Mouse (Mus musculus) stomach, postnatal 0 days (tissue): ENCODE results near the gene Rtl5. TPM values are rescaled to one million over a fixed set of nuclear protein-coding genes. Genes with fewer than 3 reads are reported as not detected.
"Not testable (repeated sequence)": the region's sequence is repeated elsewhere in the genome, so short reads cannot be mapped to it uniquely, and the experiment has no call there.

ENCODE experiments used
- ATAC-seq: fragments of 200-750 bp; cut with Nextera tagmentation; 2 replicates; pipeline ENCODE4 v1.8.0; 2017; ENCODE audit not compliant: low FRiP score, low TSS enrichment
- DNase-seq: peaks from one replicate; pipeline ENCODE4 v3.0.0-alpha.2; 2016; ENCODE audit warnings: low spot score
- H3K27ac ChIP-seq: fragments of 300-500 bp; sonication (generic); replicated peaks from 2 replicates; pipeline ENCODE4 v1.5.1; 2014; ENCODE audit warnings: mild to moderate bottlenecking, control low read depth
- H3K27me3 ChIP-seq: fragments of 300-500 bp; sonication (generic); 2 replicates; pipeline ENCODE4 v1.6.1; 2014; ENCODE audit warnings: low read length; ENCODE audit not compliant: control insufficient read depth, insufficient read depth
- H3K36me3 ChIP-seq: fragments of 300-500 bp; sonication (generic); 2 replicates; pipeline ENCODE4 v1.6.1; 2014; ENCODE audit warnings: low read length, mixed read lengths; ENCODE audit not compliant: control insufficient read depth, insufficient read depth
- H3K4me1 ChIP-seq: fragments of 300-500 bp; sonication (generic); replicated peaks from 2 replicates; pipeline ENCODE4 v1.6.1; 2014; ENCODE audit warnings: antibody characterized with exemption; ENCODE audit not compliant: control insufficient read depth, insufficient read depth
- H3K4me2 ChIP-seq: fragments of 300-500 bp; sonication (generic); replicated peaks from 2 replicates; pipeline ENCODE4 v1.6.1; 2014; ENCODE audit warnings: low read depth, mild to moderate bottlenecking, control low read depth, moderate library complexity
- H3K4me3 ChIP-seq: fragments of 300-500 bp; sonication (generic); 2 replicates; pipeline ENCODE4 v1.5.1; 2014; ENCODE audit warnings: low read depth, low read length, control low read depth
- H3K9ac ChIP-seq: fragments of 300-500 bp; sonication (generic); 2 replicates; pipeline ENCODE4 v1.6.1; 2014; ENCODE audit warnings: mild to moderate bottlenecking, low read length, control low read depth, mixed read lengths
- H3K9me3 ChIP-seq: fragments of 300-500 bp; sonication (generic); 2 replicates; pipeline ENCODE4 v1.6.1; 2016; ENCODE audit warnings: low read length; ENCODE audit not compliant: control insufficient read depth
- CTCF ChIP-seq: IDR thresholded peaks from 2 replicates; pipeline ENCODE4 v1.5.1; 2016; ENCODE audit warnings: antibody characterized with exemption, low read depth, mild to moderate bottlenecking, moderate library complexity
- EP300 ChIP-seq: optimal IDR thresholded peaks from 2 replicates; pipeline ENCODE3; 2016; ENCODE audit warnings: antibody characterized with exemption
- WGBS: fragments of 180-500 bp; shearing (Covaris S2); extraction: QIAGEN DNeasy Blood & Tissue Kit; methylation state at CpG from one replicate; pipeline ENCODE4 v1.1.7; 2014; 5-methylcytosine and 5-hydroxymethylcytosine counted together
- polyA plus RNA-seq: library from polyadenylated mRNA; unstranded; fragments of >200 nt; fragmentation: Nextera tagmentation; extraction: Ambion mirVana; gene quantifications from 2 replicates; pipeline ENCODE4 v1.2.1, GENCODE M21; 2015

Rtl5 gene
- polyA plus RNA-seq, result 0.56 and 0.64 TPM in 2 replicates

GRCm38 (mm10) chrX:102070591-102071471 lies at the start of gene Rtl5:
Gene Rtl5 (minus strand): TSS chrX:102071304.
- Histone ChIP-seq H3K36me3 (no peaks in the 10 kb centered on the region), H3K4me3 (peak within 1 kb of the TSS; percentile 41), H3K27me3 (no peaks in the 10 kb centered on the region), H3K9me3 (no peaks in the 10 kb centered on the region), H3K9ac (peak within 1 kb of the TSS; percentile 55), H3K27ac (peak within 1 kb of the TSS; percentile 45; the same call in 1 of the 2 replicates), H3K4me2 (peak within 1 kb of the TSS; percentile 69), H3K4me1 (no peaks in the 10 kb centered on the region)
- TF ChIP-seq CTCF (no peak), EP300 (no peak)
- DNase-seq, result peak; percentile 66
- 14% methylated on average over 52 of the region's 61 CpGs for WGBS
- ATAC-seq, result peak; percentile 81

- WGBS, result 16% methylated on average over 30 of the region's 30 CpGs
- DNase-seq, result peak; percentile 88
- TF ChIP-seq CTCF, result peak; percentile 43
- no peak for TF ChIP-seq EP300
- 0 out of 2 replicates have a peak within 1 kb of the TSS, but pooled peaks have one; percentile 45 for H3K27ac ChIP-seq
- H3K4me3 ChIP-seq, result peak within 1 kb of the TSS; percentile 52
- H3K4me1 ChIP-seq, result no peaks in the 10 kb centered on the region
- H3K4me2 ChIP-seq, result peak within 1 kb of the TSS; percentile 58
- H3K27me3 ChIP-seq, result no peaks in the 10 kb centered on the region
- H3K36me3 ChIP-seq, result no peaks in the 10 kb centered on the region
- no peaks in the 10 kb centered on the region for H3K9me3 ChIP-seq
- peak within 1 kb of the TSS; percentile 66 for H3K9ac ChIP-seq
- ATAC-seq, result peak; percentile 99
These were observed 48.1 kb upstream of the Rtl5 start, which contains the start of gene Pin4 for GRCm38 (mm10) chrX:102119042-102119864. Gene Pin4 (plus strand): TSS chrX:102119447.

- no peaks in the 10 kb centered on the region for H3K4me1 ChIP-seq
- no peaks in the 10 kb centered on the region for H3K9me3 ChIP-seq
- ATAC-seq (no peak), DNase-seq (no peak)
- H3K36me3 ChIP-seq, result no peaks in the 10 kb centered on the region
- no peak for TF ChIP-seq EP300
- no peak for TF ChIP-seq CTCF
- H3K27me3 ChIP-seq, result no peaks in the 10 kb centered on the region
- no peak overlapping the region for H3K4me2 ChIP-seq
- no peak overlapping the region for H3K9ac ChIP-seq
- 35% methylated on average over 4 of the region's 4 CpGs for WGBS
- H3K4me3 ChIP-seq, result no peak overlapping the region
- H3K27ac ChIP-seq, result no peak overlapping the region
These were observed 44.6 kb upstream of the Rtl5 start for GRCm38 (mm10) chrX:102115676-102116075.

- not testable (repeated sequence) for H3K9ac ChIP-seq, H3K27ac ChIP-seq, H3K9me3 ChIP-seq, H3K4me1 ChIP-seq, H3K4me3 ChIP-seq, H3K36me3 ChIP-seq, ATAC-seq, H3K27me3 ChIP-seq, H3K4me2 ChIP-seq, DNase-seq
- WGBS, result 68% methylated on average over 5 of the region's 5 CpGs
These were observed 38.2 kb upstream of the Rtl5 start for GRCm38 (mm10) chrX:102109349-102109748.

GRCm38 (mm10) chrX:102103830-102104229 lies 32.7 kb upstream of the Rtl5 start:
- WGBS, result 70% methylated on average over 2 of the region's 2 CpGs
- not testable (repeated sequence) for H3K27ac ChIP-seq, H3K9me3 ChIP-seq, H3K9ac ChIP-seq, H3K4me2 ChIP-seq, H3K4me1 ChIP-seq, ATAC-seq, H3K36me3 ChIP-seq, H3K27me3 ChIP-seq, H3K4me3 ChIP-seq, DNase-seq
